Mouse (Mus musculus) ES-Bruce4 (cell line): ENCODE results near the gene Rgs3.

Source experiments
- CTCF ChIP-seq: IDR thresholded peaks from one replicate; pipeline ENCODE4 v1.8.1; 2011; ENCODE audit warnings: low read depth, low read length
- EP300 ChIP-seq: IDR thresholded peaks from 2 replicates; pipeline ENCODE4 v1.6.1; 2011; ENCODE audit warnings: low read depth, low read length; ENCODE audit not compliant: insufficient read depth
- POLR2A ChIP-seq: IDR thresholded peaks from one replicate; pipeline ENCODE4 v1.8.1; 2011; ENCODE audit warnings: low read length; ENCODE audit not compliant: insufficient read depth

DNA sequence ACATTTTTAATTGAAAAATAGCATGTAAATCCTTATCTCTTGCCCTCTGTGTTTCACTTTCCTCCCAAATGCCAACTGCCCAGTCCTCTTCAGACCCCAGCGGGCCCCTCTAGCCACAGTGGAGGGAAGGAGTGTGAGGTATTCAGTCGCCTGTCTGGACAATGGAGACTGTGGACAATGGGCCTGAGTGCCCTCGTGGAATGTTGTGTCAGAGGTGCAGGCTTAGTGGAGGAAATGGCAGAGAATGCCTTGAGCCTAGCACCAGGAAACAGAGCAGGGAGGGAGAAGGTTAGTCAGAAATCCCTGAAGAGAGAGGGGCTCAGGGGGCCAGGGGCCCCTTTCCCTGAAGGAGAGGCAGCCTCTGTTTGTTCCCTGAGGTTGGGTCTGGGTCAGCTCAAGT, 182.0 kb downstream of the Rgs3 start:
- no peak for TF ChIP-seq CTCF
- no peak for TF ChIP-seq POLR2A
- no peak for TF ChIP-seq EP300
